Mouse (Mus musculus): ENCODE results near the gene Cdkn1c. TPM values are rescaled to one million over a fixed set of nuclear protein-coding genes. Genes with fewer than 3 reads are reported as not detected.

Cdkn1c gene
- total RNA-seq, 2 experiments from 2014 or later = 1,832 to 1,854 TPM

GRCm38 (mm10) chr7:143437894-143438581 lies 22.8 kb downstream of the Cdkn1c start:
- peak in 1 of 2 experiments; percentile 31 for DNase-seq (ENCODE audit: low spot score in 2 of 2)

GRCm38 (mm10) chr7:143437231-143437893 lies 23.5 kb downstream of the Cdkn1c start:
- no peak for DNase-seq (ENCODE audit: low spot score in 2 of 2)

- peak in 1 of 2 experiments; percentile 47 for DNase-seq (ENCODE audit: low spot score in 2 of 2)
Measured at GRCm38 (mm10) chr7:143433331-143433730, 27.5 kb downstream of the Cdkn1c start.

GRCm38 (mm10) chr7:143432631-143433030 lies 28.2 kb downstream of the Cdkn1c start:
- no peak for DNase-seq (ENCODE audit: low spot score in 2 of 2)

- DNase-seq (ENCODE audit: low spot score in 2 of 2) = no peak
Measured at GRCm38 (mm10) chr7:143428814-143429499, 31.9 kb downstream of the Cdkn1c start.

- peak in 1 of 2 experiments; percentile 53 for DNase-seq (ENCODE audit: low spot score in 2 of 2)
Measured at GRCm38 (mm10) chr7:143428142-143428813, 32.6 kb downstream of the Cdkn1c start.

GRCm38 (mm10) chr7:143419585-143420160 lies 41.2 kb downstream of the Cdkn1c start:
- no peak for DNase-seq (ENCODE audit: low spot score in 2 of 2)

- DNase-seq (ENCODE audit: low spot score in 2 of 2) = no peak
Measured at GRCm38 (mm10) chr7:143417875-143418274, 43.0 kb downstream of the Cdkn1c start.

- no peak for DNase-seq (ENCODE audit: low spot score in 2 of 2)
Measured at GRCm38 (mm10) chr7:143416406-143416805, 44.4 kb downstream of the Cdkn1c start.

- no peak for DNase-seq (ENCODE audit: low spot score in 2 of 2)
Measured at GRCm38 (mm10) chr7:143415070-143415469, 45.8 kb downstream of the Cdkn1c start.

- DNase-seq (ENCODE audit: low spot score in 2 of 2) = no peak
Measured at GRCm38 (mm10) chr7:143412606-143413005, 48.2 kb downstream of the Cdkn1c start.

GRCm38 (mm10) chr7:143408615-143409021 lies 52.2 kb downstream of the Cdkn1c start:
- peak in 1 of 2 experiments; percentile 60 for DNase-seq (ENCODE audit: low spot score in 2 of 2)

Other genes starting within 250 kb of the Cdkn1c start
- gene Slc22a18, start 12.7 kb upstream of the Cdkn1c start, total RNA-seq (2021) = under 1 TPM; 0.44 to 0.86 TPM
- not detected for gene Phlda2, start 42.1 kb upstream of the Cdkn1c start, total RNA-seq (2021)
- gene Nap1l4, start 88.1 kb upstream of the Cdkn1c start, total RNA-seq (2021) = 100 to 1,000 TPM; 160 to 164 TPM
- gene Cars, start 139.0 kb upstream of the Cdkn1c start, total RNA-seq (2021) = 10 to 100 TPM; 45.7 to 48.3 TPM
- under 1 TPM; 0.49 to 0.75 TPM for gene Tnfrsf26, start 167.7 kb upstream of the Cdkn1c start, total RNA-seq (2021)
- 1 to 10 TPM; 4.7 to 4.8 TPM for gene Tnfrsf22, start 188.6 kb upstream of the Cdkn1c start, total RNA-seq (2021)
- gene Tnfrsf23, start 224.8 kb upstream of the Cdkn1c start, total RNA-seq (2021) = 1 to 10 TPM; 5.2 to 6.0 TPM